Mouse (Mus musculus) liver, embryonic 11.5 days (tissue): ENCODE data around the gene Bik. TPM values are rescaled to one million over a fixed set of nuclear protein-coding genes. Genes with fewer than 3 reads are reported as not detected.

Source experiments
- ATAC-seq: fragments of 200-750 bp; cut with Nextera tagmentation; replicated peaks from 2 replicates; pipeline ENCODE4 v1.8.0; 2017; ENCODE audit warnings: moderate number of reproducible peaks, mild to moderate bottlenecking, moderate TSS enrichment, moderate library complexity; ENCODE audit not compliant: low FRiP score
- DNase-seq: peaks from one replicate; pipeline ENCODE4 v3.0.0-alpha.2; 2017; ENCODE audit warnings: low spot score
- H3K27ac ChIP-seq: fragments of 300-500 bp; sonication (generic); 2 replicates; pipeline ENCODE4 v1.5.1; 2014; ENCODE audit warnings: mild to moderate bottlenecking, low read depth, low read length, control low read depth
- H3K27me3 ChIP-seq: fragments of 300-500 bp; sonication (generic); replicated peaks from 2 replicates; pipeline ENCODE4 v1.6.1; 2014; ENCODE audit warnings: low read length, mixed read lengths; ENCODE audit not compliant: control insufficient read depth, insufficient read depth
- H3K36me3 ChIP-seq: fragments of 300-500 bp; sonication (generic); 2 replicates; pipeline ENCODE4 v1.6.1; 2014; ENCODE audit warnings: mild to moderate bottlenecking, low read length, moderate library complexity, mixed read lengths; ENCODE audit not compliant: control insufficient read depth, insufficient read depth
- H3K4me1 ChIP-seq: fragments of 300-500 bp; sonication (generic); replicated peaks from 2 replicates; pipeline ENCODE4 v1.6.1; 2014; ENCODE audit warnings: low read length, mixed read lengths; ENCODE audit not compliant: control insufficient read depth, insufficient read depth
- H3K4me2 ChIP-seq: fragments of 300-500 bp; sonication (generic); 2 replicates; pipeline ENCODE4 v1.6.1; 2014; ENCODE audit warnings: mild to moderate bottlenecking, control low read depth, moderate library complexity
- H3K4me3 ChIP-seq: fragments of 300-500 bp; sonication (generic); 2 replicates; pipeline ENCODE4 v1.5.1; 2014; ENCODE audit warnings: low read depth, low read length, control low read depth
- H3K9ac ChIP-seq: fragments of 300-500 bp; sonication (generic); 2 replicates; pipeline ENCODE4 v1.6.1; 2014; ENCODE audit warnings: low read depth, low read length, control low read depth
- H3K9me3 ChIP-seq: fragments of 300-500 bp; sonication (generic); 2 replicates; pipeline ENCODE4 v1.6.1; 2016; ENCODE audit warnings: low read length, inconsistent platforms, mixed read lengths; ENCODE audit not compliant: control insufficient read depth
- whole genome bisulfite sequencing: fragments of 180-500 bp; shearing (Covaris S2); extraction: QIAGEN DNeasy Blood & Tissue Kit; methylation state at CpG from one replicate; pipeline ENCODE4 v1.1.7; 2014; 5-methylcytosine and 5-hydroxymethylcytosine counted together
- polyA plus RNA-seq: library from polyadenylated mRNA; unstranded; fragments of >200 nt; fragmentation: Nextera tagmentation; extraction: Ambion mirVana; gene quantifications from 2 replicates; pipeline ENCODE4 v1.2.1, GENCODE M21; 2014

Bik gene
- polyA plus RNA-seq, 1 experiment from 2014 or later = 4.0 TPM

DNA sequence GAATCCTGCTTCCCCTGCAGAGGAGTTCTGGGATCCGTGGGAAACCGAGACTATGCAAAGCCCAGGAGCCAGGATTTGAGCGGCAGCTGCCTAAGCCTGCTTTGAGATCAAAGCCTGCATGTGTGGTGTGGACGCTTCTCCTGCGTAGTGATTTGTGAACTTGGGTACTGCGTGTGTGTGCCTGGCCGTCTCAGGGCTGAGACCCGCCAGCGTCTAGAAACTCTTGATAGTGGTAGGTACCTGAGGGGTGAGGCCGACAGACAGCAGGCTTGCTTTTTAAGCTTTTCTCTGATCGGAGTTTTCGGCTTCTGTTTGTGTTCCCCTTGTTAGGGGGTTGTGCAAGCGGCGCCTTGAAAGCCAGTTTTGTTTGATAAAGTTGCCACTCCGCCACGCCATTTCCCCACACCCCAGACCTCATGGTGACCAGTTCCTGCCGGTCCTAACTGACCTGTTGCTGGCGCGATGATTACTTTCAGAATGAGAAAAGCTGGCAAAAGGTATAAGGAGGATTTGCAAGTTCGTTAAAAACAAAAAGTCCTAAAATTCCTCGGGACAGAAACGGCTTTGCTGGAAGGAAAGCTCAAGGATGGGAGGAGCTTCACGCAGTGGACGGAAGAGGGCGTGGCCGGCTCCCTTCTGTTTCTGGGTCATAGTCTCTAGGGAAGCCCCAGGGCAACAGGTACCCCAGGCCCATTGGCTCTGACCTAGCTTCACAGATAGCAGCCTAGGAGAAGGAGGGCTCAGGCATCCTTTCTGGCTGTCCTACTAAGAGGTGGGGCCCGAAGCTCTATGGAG is 37.4 kb downstream of the Bik start:
- Histone ChIP-seq H3K4me1 (peaks cover 32% of the 10 kb centered on the region), H3K4me3 (peak overlapping the region; percentile 75), H3K27me3 (no peaks in the 10 kb centered on the region), H3K36me3 (no peaks in the 10 kb centered on the region), H3K9ac (peak overlapping the region; percentile 79), H3K9me3 (no peaks in the 10 kb centered on the region), H3K27ac (peak overlapping the region; percentile 89), H3K4me2 (peak overlapping the region; percentile 90)
- DNase-seq (peak; percentile 70), ATAC-seq (peak; percentile 37; the same call in 1 of the 2 replicates)
- WGBS = 2% methylated on average over 27 of the region's 27 CpGs

DNA sequence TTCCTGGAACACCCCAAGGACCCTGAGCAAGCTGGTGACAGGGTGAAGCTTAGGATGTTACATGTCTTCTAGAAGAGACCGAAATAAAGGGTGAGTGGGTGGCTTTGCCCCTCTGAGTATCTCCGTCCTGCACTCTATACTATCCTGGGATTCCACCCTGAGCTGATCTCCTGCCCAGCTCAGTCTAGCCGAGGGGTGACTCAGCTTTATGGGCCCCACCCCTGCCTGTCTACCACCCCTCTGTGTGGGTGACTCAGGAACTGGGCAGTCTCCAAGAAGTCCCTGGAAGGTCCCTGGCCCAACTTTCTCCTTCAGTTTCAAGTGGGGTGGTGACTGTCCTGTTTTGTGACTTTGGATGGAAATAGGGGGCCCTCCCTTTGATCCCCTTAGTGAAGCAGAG is 38.8 kb downstream of the Bik start:
- Histone ChIP-seq H3K4me1 (peaks cover 32% of the 10 kb centered on the region), H3K36me3 (no peaks in the 10 kb centered on the region), H3K27ac (peak overlapping the region; percentile 47; the same call in 1 of the 2 replicates), H3K9me3 (no peaks in the 10 kb centered on the region), H3K4me3 (no peak overlapping the region), H3K4me2 (peak overlapping the region; percentile 37), H3K27me3 (no peaks in the 10 kb centered on the region), H3K9ac (peak overlapping the region; percentile 27; the same call in 1 of the 2 replicates)
- peak; percentile 74 for ATAC-seq
- 49% methylated on average over 3 of the region's 3 CpGs for WGBS
- no peak for DNase-seq

DNA sequence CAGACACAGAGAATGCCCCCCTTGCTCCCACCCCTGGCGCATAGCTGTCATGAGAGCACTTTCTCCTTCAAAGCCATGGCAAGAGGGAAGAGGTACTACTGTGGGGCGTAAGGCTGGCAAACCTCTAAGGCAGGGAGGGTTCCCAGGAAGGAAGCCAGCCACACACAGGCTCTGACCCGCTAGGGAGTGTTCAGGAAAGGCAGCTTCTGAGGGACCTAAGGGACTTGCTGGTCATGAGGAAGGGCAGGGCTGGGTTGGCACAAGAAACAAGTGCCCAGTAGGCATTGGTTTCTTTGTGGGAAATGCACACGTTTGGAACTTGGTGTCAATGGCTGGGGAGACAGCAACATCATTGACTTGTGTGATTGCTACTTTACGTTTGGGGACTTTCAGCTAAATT is 39.3 kb downstream of the Bik start:
- peaks cover 32% of the 10 kb centered on the region for H3K4me1 ChIP-seq
- no peaks in the 10 kb centered on the region for H3K9me3 ChIP-seq
- no peaks in the 10 kb centered on the region for H3K36me3 ChIP-seq
- H3K9ac ChIP-seq = peak overlapping the region; percentile 27; the same call in 1 of the 2 replicates
- ATAC-seq (no peak), DNase-seq (no peak)
- H3K4me3 ChIP-seq = no peak overlapping the region
- H3K4me2 ChIP-seq = peak overlapping the region; percentile 37; the same call in 1 of the 2 replicates
- WGBS = 69% methylated on average over 5 of the region's 5 CpGs
- no peaks in the 10 kb centered on the region for H3K27me3 ChIP-seq
- no peak overlapping the region for H3K27ac ChIP-seq

DNA sequence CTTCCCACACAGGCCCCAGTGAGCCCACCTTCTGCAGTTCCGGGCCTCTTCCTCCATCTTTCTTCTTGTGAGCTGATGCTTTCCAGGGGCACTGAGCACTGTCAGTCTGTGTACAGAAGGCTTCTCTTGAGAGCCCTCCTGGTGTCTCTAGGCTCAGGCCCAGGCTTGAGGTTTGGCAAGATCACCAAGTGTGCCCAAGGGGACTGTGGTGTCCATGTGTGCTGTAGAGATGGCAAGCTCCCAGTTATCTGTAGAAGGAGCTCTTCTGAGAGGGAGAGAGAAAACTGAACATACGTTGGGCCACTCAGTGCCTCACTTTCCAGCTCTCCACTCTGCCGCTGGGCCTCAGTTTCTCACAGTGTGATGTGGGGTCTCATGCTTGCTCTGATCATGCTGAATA is 41.1 kb downstream of the Bik start:
- H3K27ac ChIP-seq = no peak overlapping the region
- H3K4me3 ChIP-seq = no peak overlapping the region
- no peak overlapping the region for H3K9ac ChIP-seq
- 89% methylated on average over 3 of the region's 3 CpGs for WGBS
- DNase-seq (no peak), ATAC-seq (no peak)
- H3K4me1 ChIP-seq = peaks cover 27% of the 10 kb centered on the region
- H3K36me3 ChIP-seq = no peaks in the 10 kb centered on the region
- no peaks in the 10 kb centered on the region for H3K9me3 ChIP-seq
- no peak overlapping the region for H3K4me2 ChIP-seq
- no peaks in the 10 kb centered on the region for H3K27me3 ChIP-seq

DNA sequence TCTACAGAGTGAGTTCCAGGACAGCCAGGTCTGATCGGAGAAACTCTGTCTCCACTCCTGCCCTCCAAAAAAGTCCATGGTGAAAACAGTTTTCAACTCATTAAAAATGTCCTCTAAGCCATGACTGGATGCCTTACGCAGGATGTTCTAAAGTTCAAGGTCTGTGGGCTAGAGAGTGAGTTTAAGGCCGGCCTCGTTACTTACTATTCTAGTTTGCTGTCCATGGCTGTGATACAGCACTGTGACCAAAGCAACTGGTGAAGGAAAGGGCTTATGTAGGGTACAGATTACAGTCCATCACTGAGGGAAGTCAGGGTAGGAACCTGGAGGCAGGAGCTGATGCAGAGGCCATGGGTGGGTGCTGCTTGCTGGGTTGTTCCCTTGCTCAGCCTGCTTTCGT is 41.9 kb downstream of the Bik start:
- Histone ChIP-seq H3K4me3 (no peak overlapping the region), H3K4me2 (no peak overlapping the region), H3K27me3 (no peaks in the 10 kb centered on the region), H3K4me1 (peaks cover 19% of the 10 kb centered on the region), H3K27ac (no peak overlapping the region), H3K9me3 (no peaks in the 10 kb centered on the region), H3K36me3 (no peaks in the 10 kb centered on the region), H3K9ac (no peak overlapping the region)
- WGBS = 94% methylated on average over 5 of the region's 5 CpGs
- DNase-seq = no peak
- no peak for ATAC-seq

DNA sequence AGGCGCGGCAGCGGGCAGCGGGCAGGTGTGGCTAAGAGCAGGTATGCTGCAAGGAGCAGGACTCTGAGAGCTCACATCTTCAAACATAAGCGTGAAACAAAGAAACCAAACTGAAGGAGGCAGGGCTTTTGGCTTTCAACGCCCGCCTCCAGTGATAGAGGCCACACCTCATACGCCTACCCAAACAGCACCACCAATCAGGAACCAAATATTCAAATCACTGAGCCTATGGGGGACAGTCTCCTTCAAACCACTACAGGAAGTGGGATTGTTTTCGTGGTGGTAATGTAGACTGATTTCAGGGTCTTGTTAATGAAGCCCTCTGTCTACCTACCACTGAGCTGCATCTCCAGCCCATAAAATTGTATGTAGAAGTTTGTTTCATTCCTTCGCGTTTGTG is 43.0 kb downstream of the Bik start:
- Histone ChIP-seq H3K9me3 (no peaks in the 10 kb centered on the region), H3K4me1 (peaks cover 16% of the 10 kb centered on the region), H3K27ac (no peak overlapping the region), H3K36me3 (peaks cover 3% of the 10 kb centered on the region; the same call in 1 of the 2 replicates), H3K4me3 (no peak overlapping the region), H3K4me2 (no peak overlapping the region), H3K9ac (no peak overlapping the region), H3K27me3 (no peaks in the 10 kb centered on the region)
- DNase-seq (no peak), ATAC-seq (0 out of 2 replicates have a peak, but pooled peaks have one; percentile 29)
- WGBS = 48% methylated on average over 11 of the region's 11 CpGs

DNA sequence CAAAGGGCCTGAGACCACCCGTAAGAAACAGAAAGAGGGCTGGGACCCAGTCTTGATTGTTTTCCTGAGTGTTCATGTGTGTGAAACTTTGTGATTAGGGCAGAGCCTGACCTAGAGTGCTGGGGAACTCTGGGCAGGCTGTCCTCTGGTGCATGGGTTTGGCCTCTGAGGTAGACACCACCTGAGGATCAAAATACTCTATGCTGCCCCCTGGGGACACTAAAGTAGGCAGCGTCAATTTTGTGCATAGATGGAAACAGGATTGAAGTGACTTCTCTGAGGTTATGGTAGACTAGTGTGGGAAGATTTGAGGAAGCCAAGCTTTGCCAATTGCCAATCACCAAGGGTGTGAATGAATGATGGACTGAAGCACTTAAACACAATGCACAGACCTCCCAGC is 44.0 kb downstream of the Bik start:
- H3K9ac ChIP-seq = no peak overlapping the region
- H3K4me3 ChIP-seq = no peak overlapping the region
- H3K27me3 ChIP-seq = no peaks in the 10 kb centered on the region
- no peak overlapping the region for H3K4me2 ChIP-seq
- ATAC-seq = no peak
- no peak overlapping the region for H3K27ac ChIP-seq
- no peak for DNase-seq
- H3K9me3 ChIP-seq = no peaks in the 10 kb centered on the region
- 62% methylated on average over 2 of the region's 2 CpGs for WGBS
- peaks cover 12% of the 10 kb centered on the region; the same call in 1 of the 2 replicates for H3K36me3 ChIP-seq
- peaks cover 8% of the 10 kb centered on the region for H3K4me1 ChIP-seq

DNA sequence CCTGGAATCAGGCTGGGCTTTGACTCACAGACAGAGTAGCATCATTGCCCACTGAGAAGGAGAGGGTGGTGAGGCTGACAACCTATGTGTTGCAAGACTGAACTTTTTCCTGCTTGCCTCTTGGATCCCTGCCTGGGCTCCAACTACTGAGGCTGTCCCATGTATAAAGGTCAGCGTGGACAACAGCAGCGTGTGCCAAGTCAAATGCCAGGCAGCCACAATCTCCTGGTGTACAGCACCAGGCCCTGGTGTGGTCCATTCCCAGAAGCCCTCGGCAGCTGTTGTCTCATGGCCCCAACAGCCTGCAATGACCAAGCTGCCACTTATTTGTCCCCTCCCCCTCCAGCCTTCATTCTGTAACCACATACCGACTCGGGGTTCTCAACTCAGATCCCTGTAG is 45.0 kb downstream of the Bik start:
- Histone ChIP-seq H3K4me1 (peaks cover 3% of the 10 kb centered on the region; the same call in 1 of the 2 replicates), H3K4me2 (no peak overlapping the region), H3K9me3 (no peaks in the 10 kb centered on the region), H3K36me3 (peaks cover 21% of the 10 kb centered on the region), H3K27me3 (no peaks in the 10 kb centered on the region), H3K27ac (no peak overlapping the region), H3K4me3 (no peak overlapping the region), H3K9ac (no peak overlapping the region)
- 89% methylated on average over 5 of the region's 5 CpGs for WGBS
- no peak for DNase-seq
- ATAC-seq = no peak

DNA sequence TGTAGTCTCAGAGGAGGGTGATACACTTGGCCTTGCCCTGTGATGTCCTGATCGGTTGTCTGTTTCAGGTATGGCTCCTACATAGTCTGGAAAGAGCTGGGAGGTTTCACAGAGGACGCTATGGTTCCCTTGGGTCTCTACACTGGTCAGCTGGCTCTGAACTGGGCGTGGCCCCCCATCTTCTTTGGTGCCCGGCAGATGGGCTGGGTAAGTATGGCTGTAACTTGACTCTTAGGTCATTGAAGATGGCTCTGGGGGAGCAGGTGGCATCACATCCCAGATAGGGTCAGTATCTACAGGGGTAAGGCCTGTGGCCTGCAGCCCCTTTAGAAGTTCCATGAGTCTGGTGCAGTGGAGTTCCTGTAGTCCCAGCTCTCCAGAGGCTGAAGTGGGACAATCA is 45.5 kb downstream of the Bik start:
- 81% methylated on average over 4 of the region's 4 CpGs for WGBS
- no peak overlapping the region for H3K9ac ChIP-seq
- no peak overlapping the region for H3K27ac ChIP-seq
- H3K9me3 ChIP-seq = no peaks in the 10 kb centered on the region
- no peak overlapping the region for H3K4me2 ChIP-seq
- H3K4me3 ChIP-seq = no peak overlapping the region
- ATAC-seq (no peak), DNase-seq (no peak)
- H3K27me3 ChIP-seq = no peaks in the 10 kb centered on the region
- H3K36me3 ChIP-seq = peaks cover 22% of the 10 kb centered on the region
- no peaks in the 10 kb centered on the region for H3K4me1 ChIP-seq
